Mouse (Mus musculus): ENCODE results near the gene Ccnk. TPM values are rescaled to one million over a fixed set of nuclear protein-coding genes. Genes with fewer than 3 reads are reported as not detected.

The Ccnk gene
- polyA plus RNA-seq, 1 experiment from 2014 or later: 5.6 TPM

DNA sequence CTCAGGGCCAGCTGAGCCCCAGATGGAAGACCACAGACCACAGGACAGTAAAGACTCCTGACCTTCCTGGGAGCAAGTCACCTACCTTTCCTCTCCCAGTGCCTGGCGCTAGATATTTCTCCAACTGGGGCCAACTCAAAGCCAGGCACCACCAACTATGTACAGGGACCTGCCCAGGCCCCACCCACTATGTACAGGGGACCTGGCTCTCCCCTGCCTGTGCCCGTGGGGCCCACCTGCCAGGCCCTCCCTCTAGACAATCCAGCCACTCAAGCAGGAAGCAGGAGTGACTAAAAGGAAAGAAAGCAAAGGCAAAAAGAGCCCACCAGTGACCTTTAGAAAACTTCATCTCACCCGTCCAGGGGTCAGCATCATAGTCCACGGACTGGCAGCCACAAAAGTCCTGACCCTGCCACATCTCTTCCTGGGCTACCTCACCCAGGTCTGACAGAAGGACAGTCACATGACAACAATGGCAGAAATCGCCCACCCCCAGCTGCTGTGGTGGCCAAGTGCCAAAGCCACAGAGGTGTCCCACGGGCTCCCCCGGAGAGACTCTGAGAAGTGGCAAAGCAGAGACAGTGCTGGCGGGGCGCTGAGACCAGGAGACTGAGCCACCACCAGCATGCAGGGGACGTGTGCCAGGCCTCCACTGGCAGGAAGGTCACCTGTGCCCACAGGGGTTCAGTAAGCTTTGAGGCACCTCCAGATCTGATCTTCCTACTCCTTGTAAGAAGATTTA is 67.6 kb downstream of the Ccnk start:
- Histone ChIP-seq H3K4me1 (replicated peaks; ENCODE audit: control insufficient read depth, insufficient read depth, low read length) (peaks cover 58% of the 10 kb centered on the region), H3K4me2 (replicated peaks) (no peak overlapping the region), H3K9me3 (ENCODE audit: control insufficient read depth, low read length) (no peaks in the 10 kb centered on the region), H3K4me3 (replicated peaks; ENCODE audit: low read length) (no peak overlapping the region), H3K27ac (no peak overlapping the region), H3K27me3 (ENCODE audit: control insufficient read depth, insufficient read depth, low read length) (no peaks in the 10 kb centered on the region), H3K36me3 (replicated peaks; ENCODE audit: control insufficient read depth, insufficient read depth) (no peaks in the 10 kb centered on the region), H3K9ac (no peak overlapping the region)
- no peak for DNase-seq (ENCODE audit: low spot score)
- ATAC-seq (ENCODE audit: low FRiP score): no peak
- 66% methylated on average over 10 of the region's 10 CpGs for WGBS

DNA sequence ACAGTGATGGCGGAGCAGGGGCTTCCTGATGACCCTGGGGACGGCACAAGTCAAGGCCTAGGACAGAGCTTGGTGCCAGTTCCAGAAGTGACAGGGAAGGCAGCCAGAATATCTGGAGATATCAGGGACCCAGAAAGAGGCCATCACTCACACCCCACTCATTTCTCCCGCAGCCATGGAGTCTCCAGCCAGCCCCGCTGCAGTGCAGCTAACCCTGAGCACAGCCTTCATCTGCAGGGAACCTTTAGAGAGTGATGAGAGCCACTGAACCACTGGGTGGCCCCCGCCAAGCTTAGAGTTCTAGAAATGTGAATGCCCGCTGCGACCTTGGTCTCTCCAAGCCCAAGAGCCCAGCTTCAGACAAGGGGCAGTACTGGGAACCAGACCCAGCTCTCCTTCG is 69.6 kb downstream of the Ccnk start:
- H3K9me3 ChIP-seq (ENCODE audit: control insufficient read depth, low read length): no peaks in the 10 kb centered on the region
- DNase-seq (ENCODE audit: low spot score): no peak
- no peak overlapping the region for H3K9ac ChIP-seq
- no peak overlapping the region for H3K4me3 ChIP-seq (replicated peaks; ENCODE audit: low read length)
- no peaks in the 10 kb centered on the region for H3K27me3 ChIP-seq (ENCODE audit: control insufficient read depth, insufficient read depth, low read length)
- H3K4me2 ChIP-seq (replicated peaks): no peak overlapping the region
- H3K36me3 ChIP-seq (replicated peaks; ENCODE audit: control insufficient read depth, insufficient read depth): no peaks in the 10 kb centered on the region
- no peak overlapping the region; the same call in 1 of the 2 replicates for H3K27ac ChIP-seq
- H3K4me1 ChIP-seq (replicated peaks; ENCODE audit: control insufficient read depth, insufficient read depth, low read length): peaks cover 59% of the 10 kb centered on the region
- no peak for ATAC-seq (ENCODE audit: low FRiP score)
- WGBS: 92% methylated on average over 8 of the region's 8 CpGs

DNA sequence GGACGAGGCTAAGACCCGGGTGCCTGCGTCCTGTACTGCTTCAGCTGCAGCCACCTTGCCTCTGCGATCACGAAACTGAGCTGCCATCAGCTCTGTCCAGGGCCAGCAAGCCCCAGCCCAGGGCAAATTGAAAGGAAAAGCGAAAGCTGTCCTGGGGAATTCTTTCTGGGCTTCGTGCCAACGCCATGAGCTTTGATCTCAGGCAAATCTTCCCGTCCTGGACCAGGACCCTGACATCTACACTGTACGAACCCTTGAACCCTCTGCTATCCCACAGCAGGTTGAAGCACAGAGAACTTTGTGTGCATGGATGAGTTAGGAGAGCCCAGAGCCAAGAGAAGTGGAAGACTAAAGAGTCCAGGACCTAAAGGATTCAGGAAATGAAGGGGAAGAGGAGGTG is 70.1 kb downstream of the Ccnk start:
- no peak overlapping the region for H3K27ac ChIP-seq
- no peaks in the 10 kb centered on the region for H3K36me3 ChIP-seq (replicated peaks; ENCODE audit: control insufficient read depth, insufficient read depth)
- H3K4me3 ChIP-seq (replicated peaks; ENCODE audit: low read length): no peak overlapping the region
- peaks cover 55% of the 10 kb centered on the region for H3K4me1 ChIP-seq (replicated peaks; ENCODE audit: control insufficient read depth, insufficient read depth, low read length)
- no peak overlapping the region for H3K9ac ChIP-seq
- H3K9me3 ChIP-seq (ENCODE audit: control insufficient read depth, low read length): no peaks in the 10 kb centered on the region
- ATAC-seq (ENCODE audit: low FRiP score): no peak
- peak; percentile 62 for DNase-seq (ENCODE audit: low spot score)
- 55% methylated on average over 10 of the region's 10 CpGs for WGBS
- no peaks in the 10 kb centered on the region for H3K27me3 ChIP-seq (ENCODE audit: control insufficient read depth, insufficient read depth, low read length)
- no peak overlapping the region for H3K4me2 ChIP-seq (replicated peaks)

DNA sequence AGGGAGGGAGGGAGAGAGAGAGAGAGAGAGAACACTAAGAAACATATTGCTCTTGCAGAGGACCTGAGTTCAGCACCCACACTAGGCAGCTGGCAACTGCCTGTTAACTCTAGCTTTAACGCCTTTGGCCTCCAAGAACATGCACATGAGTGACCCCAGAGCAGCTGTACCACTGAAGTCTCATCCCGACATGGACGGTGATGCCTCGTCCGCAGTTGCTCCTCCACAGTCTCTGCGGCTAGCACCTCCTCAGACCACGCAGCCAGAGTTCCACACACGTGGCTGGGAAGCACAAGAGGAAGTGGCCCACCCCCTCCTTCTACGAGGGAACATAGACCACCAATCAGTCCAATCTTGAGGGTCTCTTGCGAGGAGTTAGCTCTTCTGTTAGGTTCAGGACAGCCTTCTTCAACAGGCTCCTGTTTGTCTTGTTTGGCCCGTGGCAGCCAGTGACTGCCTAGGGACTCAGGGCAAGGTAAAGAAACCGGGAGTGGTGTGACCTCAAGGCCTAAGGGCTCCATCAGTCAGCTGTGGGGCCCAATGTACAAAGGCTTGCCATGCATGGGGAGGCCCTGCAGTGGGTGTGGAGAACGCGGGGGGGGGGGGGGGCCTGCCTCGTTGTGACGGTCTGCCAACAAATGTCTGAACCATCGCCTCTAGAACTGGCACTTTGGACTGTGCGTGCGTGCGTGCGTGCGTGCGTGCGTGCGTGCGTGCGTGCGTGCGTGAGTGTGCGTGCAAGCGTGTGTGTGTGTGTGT is 71.8 kb downstream of the Ccnk start:
- Histone ChIP-seq H3K36me3 (replicated peaks; ENCODE audit: control insufficient read depth, insufficient read depth) (no peaks in the 10 kb centered on the region), H3K4me2 (replicated peaks) (no peak overlapping the region), H3K4me3 (replicated peaks; ENCODE audit: low read length) (no peak overlapping the region), H3K4me1 (replicated peaks; ENCODE audit: control insufficient read depth, insufficient read depth, low read length) (peaks cover 51% of the 10 kb centered on the region), H3K9ac (no peak overlapping the region), H3K9me3 (ENCODE audit: control insufficient read depth, low read length) (no peaks in the 10 kb centered on the region), H3K27ac (no peak overlapping the region), H3K27me3 (ENCODE audit: control insufficient read depth, insufficient read depth, low read length) (no peaks in the 10 kb centered on the region)
- no peak for DNase-seq (ENCODE audit: low spot score)
- 83% methylated on average over 30 of the region's 31 CpGs for WGBS
- ATAC-seq (ENCODE audit: low FRiP score): no peak

DNA sequence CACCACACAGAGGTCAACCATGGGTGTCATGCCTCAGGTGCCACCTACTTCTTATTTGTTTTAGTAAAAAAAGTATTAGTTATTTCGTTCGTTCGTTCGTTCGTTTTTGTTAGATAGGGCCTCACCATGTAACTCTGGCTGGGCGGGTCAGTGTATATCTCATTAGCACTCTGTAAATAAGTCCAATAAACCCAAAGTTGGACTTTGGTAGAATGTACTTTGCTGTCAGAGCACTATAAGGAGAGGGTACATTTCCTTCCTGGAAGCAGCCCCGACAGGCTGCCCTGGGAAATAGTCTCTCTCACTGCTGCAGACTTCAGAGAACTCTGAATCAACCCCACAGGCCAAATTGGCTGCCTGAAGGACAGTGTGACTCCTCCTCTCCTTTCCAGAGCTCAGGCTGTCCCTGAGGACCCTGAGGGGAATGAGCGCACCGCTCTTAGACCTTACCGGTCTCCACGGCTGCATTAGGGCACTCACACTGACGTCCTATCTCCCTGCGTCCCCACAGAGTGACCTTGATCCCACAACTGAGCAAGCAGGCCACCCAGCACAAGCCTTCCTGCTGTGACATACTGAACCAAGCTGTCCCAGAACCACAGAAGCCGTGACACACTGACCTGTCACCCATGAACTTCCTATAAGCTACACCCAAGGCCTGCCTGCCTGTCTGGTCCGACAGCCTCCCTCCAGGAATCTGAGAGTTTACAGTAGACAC is 72.6 kb downstream of the Ccnk start:
- Histone ChIP-seq H3K4me3 (replicated peaks; ENCODE audit: low read length) (no peak overlapping the region), H3K4me1 (replicated peaks; ENCODE audit: control insufficient read depth, insufficient read depth, low read length) (peaks cover 54% of the 10 kb centered on the region), H3K9ac (no peak overlapping the region), H3K9me3 (ENCODE audit: control insufficient read depth, low read length) (no peaks in the 10 kb centered on the region), H3K27me3 (ENCODE audit: control insufficient read depth, insufficient read depth, low read length) (no peaks in the 10 kb centered on the region), H3K27ac (no peak overlapping the region), H3K4me2 (replicated peaks) (no peak overlapping the region), H3K36me3 (replicated peaks; ENCODE audit: control insufficient read depth, insufficient read depth) (no peaks in the 10 kb centered on the region)
- WGBS: 70% methylated on average over 15 of the region's 15 CpGs
- DNase-seq (ENCODE audit: low spot score): no peak
- no peak for ATAC-seq (ENCODE audit: low FRiP score)

Other genes with a start within 250 kb of the Ccnk start
- gene Bcl11b, start 176.0 kb upstream of the Ccnk start, polyA plus RNA-seq (2014; fragmentation: Nextera tagmentation; extraction: Ambion mirVana): 29.6 and 30.7 TPM in 2 replicates
- gene Setd3, start 265 bp upstream of the Ccnk start, polyA plus RNA-seq (2014; fragmentation: Nextera tagmentation; extraction: Ambion mirVana): 86.7 and 89.8 TPM in 2 replicates
- 13.9 and 16.5 TPM in 2 replicates for gene Ccdc85c, start 95.8 kb downstream of the Ccnk start, polyA plus RNA-seq (2014; fragmentation: Nextera tagmentation; extraction: Ambion mirVana)
- gene Hhipl1, start 126.7 kb downstream of the Ccnk start, polyA plus RNA-seq (2014; fragmentation: Nextera tagmentation; extraction: Ambion mirVana): 1.8 and 1.9 TPM in 2 replicates
- gene Cyp46a1, start 154.8 kb downstream of the Ccnk start, polyA plus RNA-seq (2014; fragmentation: Nextera tagmentation; extraction: Ambion mirVana): 22.7 and 23.5 TPM in 2 replicates
- 55.1 and 61.8 TPM in 2 replicates for gene Eml1, start 191.4 kb downstream of the Ccnk start, polyA plus RNA-seq (2014; fragmentation: Nextera tagmentation; extraction: Ambion mirVana)

All from hindbrain, embryonic 14.5 days (tissue).